Mouse (Mus musculus) olfactory bulb, adult 2 months (tissue): ENCODE results near the gene Kbtbd13. TPM values are rescaled to one million over a fixed set of nuclear protein-coding genes. Genes with fewer than 3 reads are reported as not detected.

ENCODE experiments used
- H3K27ac ChIP-seq: fragments of 200-500 bp; 2 replicates; pipeline ENCODE4 v1.5.1; 2012; ENCODE audit warnings: low read depth, low read length; ENCODE audit not compliant: insufficient read depth
- H3K4me1 ChIP-seq: fragments of 200-500 bp; 2 replicates; pipeline ENCODE4 v1.6.1; 2012; ENCODE audit warnings: low read length; ENCODE audit not compliant: control insufficient read depth, insufficient read depth
- H3K4me3 ChIP-seq: fragments of 200-500 bp; 2 replicates; pipeline ENCODE4 v1.5.1; 2012; ENCODE audit warnings: mild to moderate bottlenecking, low read depth, low read length, moderate library complexity; ENCODE audit not compliant: insufficient read depth
- CTCF ChIP-seq: fragments of 200-500 bp; IDR thresholded peaks from 2 replicates; pipeline ENCODE4 v1.5.1; 2012; ENCODE audit warnings: low read depth, mild to moderate bottlenecking, low read length, moderate library complexity; ENCODE audit not compliant: insufficient read depth
- POLR2A ChIP-seq: fragments of 200-500 bp; IDR thresholded peaks from 2 replicates; pipeline ENCODE4 v1.6.1; 2012; ENCODE audit warnings: mild to moderate bottlenecking, low read depth, low read length, moderate library complexity; ENCODE audit not compliant: insufficient read depth
- WGBS: fragments of 180-500 bp; shearing (Covaris S2); methylation state at CpG from one replicate; pipeline ENCODE4 v1.1.7; 2018; 5-methylcytosine and 5-hydroxymethylcytosine counted together
- polyA plus RNA-seq: library from polyadenylated mRNA; stranded (reverse); fragments of >200 nt; gene quantifications from 2 replicates; pipeline ENCODE4 v1.2.4, GENCODE M21; 2012; ENCODE audit warnings: low replicate concordance; ENCODE audit not compliant: missing spikeins, insufficient read depth, insufficient read length

Kbtbd13 gene
- polyA plus RNA-seq, 1 experiment: not detected

- no peak overlapping the region for H3K4me3 ChIP-seq
These were observed 7.2 kb downstream of the Kbtbd13 start for GRCm38 (mm10) chr9:65384276-65384675.

GRCm38 (mm10) chr9:65382751-65383097 lies 8.7 kb downstream of the Kbtbd13 start:
- Histone ChIP-seq H3K27ac (no peak overlapping the region), H3K4me3 (no peak overlapping the region), H3K4me1 (0 out of 2 replicates have a peak, but pooled peaks cover 2% of the 10 kb centered on the region)
- TF ChIP-seq POLR2A (no peak), CTCF (no peak)
- WGBS: 66% methylated on average over 3 of the region's 3 CpGs

More at GRCm38 (mm10) chr9:65384276-65384675, 7.2 kb downstream of the Kbtbd13 start:
- TF ChIP-seq POLR2A (no peak), CTCF (no peak)
- 60% methylated on average over 3 of the region's 3 CpGs for WGBS
- no peak overlapping the region for H3K27ac ChIP-seq
- 0 out of 2 replicates have a peak, but pooled peaks cover 2% of the 10 kb centered on the region for H3K4me1 ChIP-seq

- TF ChIP-seq POLR2A (no peak), CTCF (no peak)
- 78% methylated on average over 6 of the region's 6 CpGs for WGBS
- 0 out of 2 replicates have a peak, but pooled peaks cover 2% of the 10 kb centered on the region for H3K4me1 ChIP-seq
- H3K27ac ChIP-seq: no peak overlapping the region
- no peak overlapping the region for H3K4me3 ChIP-seq
These were observed 9.3 kb downstream of the Kbtbd13 start for GRCm38 (mm10) chr9:65382031-65382750.

GRCm38 (mm10) chr9:65381017-65381590 lies 10.3 kb downstream of the Kbtbd13 start:
- Histone ChIP-seq H3K4me3 (no peak overlapping the region), H3K27ac (no peak overlapping the region), H3K4me1 (0 out of 2 replicates have a peak, but pooled peaks cover 2% of the 10 kb centered on the region)
- TF ChIP-seq POLR2A: no peak
- TF ChIP-seq CTCF: no peak
- WGBS: 86% methylated on average over 4 of the region's 4 CpGs

GRCm38 (mm10) chr9:65375163-65375934 lies 16.1 kb downstream of the Kbtbd13 start:
- no peaks in the 10 kb centered on the region for H3K4me1 ChIP-seq
- no peak overlapping the region for H3K4me3 ChIP-seq
- 52% methylated on average over 9 of the region's 9 CpGs for WGBS
- TF ChIP-seq POLR2A: no peak
- no peak for TF ChIP-seq CTCF
- H3K27ac ChIP-seq: no peak overlapping the region

- WGBS: 86% methylated on average over 5 of the region's 5 CpGs
- H3K27ac ChIP-seq: no peak overlapping the region
- H3K4me3 ChIP-seq: no peak overlapping the region
- TF ChIP-seq POLR2A (no peak), CTCF (no peak)
- H3K4me1 ChIP-seq: no peaks in the 10 kb centered on the region
These were observed 16.8 kb downstream of the Kbtbd13 start for GRCm38 (mm10) chr9:65374468-65375162.

GRCm38 (mm10) chr9:65372449-65372848 lies 19.0 kb downstream of the Kbtbd13 start:
- H3K4me1 ChIP-seq: no peaks in the 10 kb centered on the region
- no peak overlapping the region for H3K4me3 ChIP-seq
- WGBS: 66% methylated on average over 4 of the region's 4 CpGs
- no peak overlapping the region for H3K27ac ChIP-seq
- no peak for TF ChIP-seq CTCF
- no peak for TF ChIP-seq POLR2A

GRCm38 (mm10) chr9:65371756-65372155 lies 19.7 kb downstream of the Kbtbd13 start:
- Histone ChIP-seq H3K4me3 (no peak overlapping the region), H3K4me1 (no peaks in the 10 kb centered on the region), H3K27ac (no peak overlapping the region)
- 92% methylated on average over 24 of the region's 24 CpGs for WGBS
- TF ChIP-seq CTCF (no peak), POLR2A (no peak)

- Histone ChIP-seq H3K4me3 (no peak overlapping the region), H3K4me1 (no peaks in the 10 kb centered on the region), H3K27ac (no peak overlapping the region)
- 85% methylated on average over 7 of the region's 7 CpGs for WGBS
- TF ChIP-seq POLR2A (no peak), CTCF (no peak)
These were observed 25.7 kb downstream of the Kbtbd13 start for GRCm38 (mm10) chr9:65365721-65366120.
